Mouse (Mus musculus) frontal cortex, postnatal 36 days (tissue): Measurements from ENCODE around the gene Mapk12.

Experiments used
- DNase-seq, 2 experiments: peaks; one replicate each; pipeline ENCODE4 v3.0.0; 2022; ENCODE audit warnings: low spot score in 2 of 2

Mapk12 gene

GRCm38 (mm10) chr15:89171526-89172051 is 31.1 kb upstream of the Mapk12 start:
- DNase-seq: no peak

DNA sequence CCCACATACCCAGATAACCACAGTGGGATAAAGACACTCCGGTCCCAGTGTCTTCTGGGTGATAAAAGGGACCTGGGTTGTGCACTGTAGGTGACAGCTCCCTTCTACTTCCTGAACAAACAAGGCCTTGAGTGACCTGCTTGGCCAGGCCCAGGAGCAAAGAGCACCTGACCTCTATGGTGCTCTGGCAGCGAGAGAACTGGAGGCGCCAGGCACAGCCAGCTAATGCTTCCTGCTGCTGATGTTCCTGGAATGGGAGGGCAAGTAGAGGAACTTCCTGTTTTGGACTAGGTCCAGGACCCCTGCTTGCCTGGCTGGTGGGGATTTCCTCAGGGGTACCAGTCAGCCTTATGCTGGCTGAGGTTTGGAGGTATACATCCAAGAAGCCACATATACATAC is 29.6 kb upstream of the Mapk12 start:
- DNase-seq: no peak

- DNase-seq: peak; percentile 79 to 85
These were observed 28.9 kb upstream of the Mapk12 start for GRCm38 (mm10) chr15:89169431-89169830.

DNA sequence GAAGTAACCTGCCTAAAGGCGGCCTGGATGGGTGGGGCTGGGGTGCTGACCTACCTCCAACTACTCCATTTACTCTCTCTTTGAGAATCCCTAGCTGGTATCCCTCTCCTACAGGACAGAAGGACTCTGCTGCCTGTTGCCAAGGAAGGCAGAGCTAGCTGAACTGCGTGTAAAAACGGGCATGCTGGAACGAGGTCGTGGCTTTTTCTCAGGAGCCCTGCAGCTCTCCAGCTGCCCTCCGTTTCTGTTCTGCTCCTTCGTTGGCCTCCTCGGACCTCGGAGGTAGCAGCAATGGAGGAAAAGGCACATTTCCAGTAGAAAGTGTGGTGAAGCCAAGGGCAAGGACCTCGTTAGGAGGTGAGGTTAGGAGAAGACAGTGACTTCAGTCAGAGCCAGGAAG is 28.4 kb upstream of the Mapk12 start:
- DNase-seq: no peak

- DNase-seq: no peak
These were observed 25.0 kb upstream of the Mapk12 start for GRCm38 (mm10) chr15:89165478-89165877.

- no peak for DNase-seq
These were observed 20.9 kb upstream of the Mapk12 start for GRCm38 (mm10) chr15:89161397-89161796.

DNA sequence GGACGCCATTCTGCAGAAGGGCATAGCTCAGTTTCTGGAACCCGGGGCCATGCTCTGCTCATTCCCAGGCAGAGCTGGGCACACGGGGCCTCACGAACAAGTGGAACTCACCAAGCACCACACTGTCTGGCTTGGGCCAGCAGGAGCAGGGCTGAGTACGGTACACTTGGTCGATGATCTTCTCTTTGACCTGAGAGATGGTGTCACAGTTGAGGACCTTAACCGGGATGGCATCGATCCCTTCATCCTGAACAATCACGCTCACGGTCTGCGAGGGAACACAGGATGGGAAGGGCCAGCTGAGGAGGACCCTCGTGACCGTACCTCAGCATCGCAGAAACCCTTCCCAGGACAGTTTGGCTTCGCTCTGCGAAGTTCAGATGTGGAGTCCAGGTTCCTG is 18.0 kb upstream of the Mapk12 start:
- no peak for DNase-seq

DNA sequence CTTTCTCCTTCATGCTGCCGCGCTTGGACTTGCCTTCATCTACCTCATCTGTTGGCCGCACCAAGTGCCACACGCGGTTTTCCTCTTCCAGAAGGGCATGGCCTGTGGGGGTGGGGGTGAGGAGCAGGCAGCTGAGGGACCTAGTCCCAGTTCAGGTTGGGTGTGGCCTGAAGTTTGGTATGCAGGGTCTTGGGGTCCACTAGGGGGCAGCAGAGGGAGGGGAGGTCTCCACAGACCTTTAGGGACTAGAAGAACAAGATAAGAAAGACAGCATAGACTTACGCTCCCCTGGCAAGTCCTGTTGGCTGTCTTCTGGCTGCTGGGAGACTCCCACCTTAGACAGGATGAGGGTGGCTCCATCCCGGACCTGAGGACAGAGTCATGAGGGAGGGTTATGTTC is 17.5 kb upstream of the Mapk12 start:
- no peak for DNase-seq

- no peak for DNase-seq
These were observed 11.8 kb upstream of the Mapk12 start for GRCm38 (mm10) chr15:89152312-89152711.

DNA sequence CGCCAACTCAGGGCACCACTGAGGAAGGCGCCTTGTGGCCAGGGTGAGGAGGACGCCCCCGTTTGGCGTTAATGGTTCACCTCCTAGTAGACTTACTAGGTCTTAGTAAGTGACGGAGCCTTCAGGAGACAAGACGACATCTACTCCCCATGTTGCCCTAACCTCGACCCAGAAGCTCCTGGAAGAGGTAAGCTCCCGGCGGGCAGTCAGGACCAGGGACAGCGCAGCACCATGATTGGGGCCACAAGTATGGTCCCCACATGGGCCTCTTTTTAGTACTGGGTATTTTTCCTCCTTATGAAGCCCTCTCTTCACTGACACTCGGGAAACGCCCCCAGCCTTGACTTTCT is 9.5 kb upstream of the Mapk12 start:
- DNase-seq: no peak

DNA sequence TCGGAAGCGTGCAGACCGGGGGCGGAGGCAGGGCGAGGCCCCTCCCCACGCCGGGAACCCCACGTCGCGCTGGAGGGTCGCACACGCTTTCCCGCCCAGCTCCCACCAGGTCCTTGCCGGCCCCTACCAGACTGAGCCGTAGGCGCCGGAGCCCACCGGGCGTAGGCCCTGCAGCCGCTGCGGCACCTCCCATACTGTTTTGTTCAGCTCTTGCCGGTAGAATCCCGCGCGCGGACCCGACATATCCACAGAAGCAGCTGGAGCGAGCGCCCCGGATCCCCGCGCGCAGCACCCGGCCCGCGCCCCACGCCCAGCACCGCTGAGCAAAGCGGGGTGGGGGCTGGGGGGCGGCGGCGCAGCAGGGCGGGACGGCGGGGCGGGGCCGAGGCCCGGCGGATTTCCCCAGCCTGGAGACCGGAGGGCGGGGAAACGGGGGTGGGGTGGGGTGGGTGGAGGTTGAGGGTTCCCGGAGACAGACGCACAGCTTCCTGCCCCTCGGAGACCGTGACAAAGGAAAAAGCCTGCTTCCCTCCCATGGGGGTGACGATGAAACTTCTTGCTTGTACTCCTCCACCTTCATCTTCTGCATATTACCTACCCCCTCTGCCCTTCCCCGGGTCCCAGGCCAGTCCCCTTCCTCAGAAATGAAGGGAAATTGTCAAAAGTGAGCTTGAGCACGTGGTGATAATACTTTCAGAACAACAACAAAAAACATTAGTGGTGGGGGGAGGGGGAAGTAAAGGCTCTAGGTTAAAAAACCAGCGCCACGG is 9.0 kb upstream of the Mapk12 start, which contains the start of gene Mapk11:
Gene Mapk11, minus strand, starts transcription at position 358 of the 770 bp plus-strand sequence.
- peak in 1 of 2 experiments; percentile 54 for DNase-seq

- no peak for DNase-seq
These were observed 8.2 kb upstream of the Mapk12 start for GRCm38 (mm10) chr15:89148496-89149270.

GRCm38 (mm10) chr15:89147895-89148294 is 7.4 kb upstream of the Mapk12 start:
- DNase-seq: no peak

- DNase-seq: no peak
These were observed 7.0 kb upstream of the Mapk12 start for GRCm38 (mm10) chr15:89147456-89147855.

- DNase-seq: peak in 1 of 2 experiments; percentile 66
These were observed 6.5 kb upstream of the Mapk12 start for GRCm38 (mm10) chr15:89147024-89147423.

- DNase-seq: peak; percentile 75
These were observed 6.0 kb upstream of the Mapk12 start for GRCm38 (mm10) chr15:89146537-89146936.

GRCm38 (mm10) chr15:89145813-89146350 is 5.4 kb upstream of the Mapk12 start:
- no peak for DNase-seq

GRCm38 (mm10) chr15:89144965-89145364 is 4.5 kb upstream of the Mapk12 start:
- DNase-seq: no peak

DNA sequence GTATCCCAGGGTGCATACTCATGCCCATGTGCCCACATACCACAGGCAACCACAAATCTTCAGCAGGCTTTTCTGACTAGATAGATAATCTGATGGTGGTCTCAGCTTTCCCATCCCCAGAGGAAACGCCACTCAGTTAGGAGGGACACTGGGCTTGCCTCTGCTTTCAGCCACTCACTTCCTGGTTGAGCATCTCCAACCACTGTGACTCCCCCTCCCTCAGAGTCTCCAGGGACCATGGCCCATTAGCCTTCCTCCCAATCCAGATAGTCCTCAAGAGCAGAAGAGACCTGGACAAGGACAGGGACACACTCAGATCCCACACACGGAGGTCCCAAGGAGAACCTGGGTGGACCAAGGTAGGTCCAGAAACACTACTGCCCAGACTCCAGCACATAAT is 2.6 kb upstream of the Mapk12 start:
- no peak for DNase-seq

GRCm38 (mm10) chr15:89141905-89142304 is 1.4 kb upstream of the Mapk12 start:
- no peak for DNase-seq

GRCm38 (mm10) chr15:89141443-89141842 is 940 bp upstream of the Mapk12 start:
- no peak for DNase-seq

- peak; percentile 78 to 86 for DNase-seq
These were observed 350 bp downstream of the Mapk12 start for GRCm38 (mm10) chr15:89140048-89140658.
